Mouse (Mus musculus) hematopoietic stem cell, adult 5-6 weeks (primary cell): Measurements from ENCODE around the gene Ttll9. TPM values are rescaled to one million over a fixed set of nuclear protein-coding genes. Genes with fewer than 3 reads are reported as not detected.

Experiments used
- total RNA-seq: library from RNA; stranded (forward); fragments of 172-1452, 232-1000 nt; gene quantifications from 2 replicates; pipeline ENCODE4 v1.2.3, GENCODE M21; 2017

Gene Ttll9
- total RNA-seq, 1 experiment from 2014 or later: not detected

Other genes starting within 250 kb of the Ttll9 start
- 5.8 and 9.6 TPM in 2 replicates for gene Id1, start 226.2 kb upstream of the Ttll9 start, total RNA-seq
- gene Cox4i2, start 208.3 kb upstream of the Ttll9 start, total RNA-seq: 1.3 TPM in 1 of 2 replicates, not detected in the other
- 11.2 and 11.6 TPM in 2 replicates for gene Bcl2l1, start 130.8 kb upstream of the Ttll9 start, total RNA-seq
- gene Tpx2, start 114.5 kb upstream of the Ttll9 start, total RNA-seq: 68.1 and 113 TPM in 2 replicates
- gene Mylk2, start 51.1 kb upstream of the Ttll9 start, total RNA-seq: not detected in 2 replicates
- gene Foxs1, start 29.3 kb upstream of the Ttll9 start, total RNA-seq: not detected in 2 replicates
- not detected in 2 replicates for gene Dusp15, start 10.8 kb upstream of the Ttll9 start, total RNA-seq
- gene Pdrg1, start 52.9 kb downstream of the Ttll9 start, total RNA-seq: 115 and 527 TPM in 2 replicates
- gene Xkr7, start 69.4 kb downstream of the Ttll9 start, total RNA-seq: 0.50 TPM in 1 of 2 replicates, not detected in the other
- 5.4 and 11.4 TPM in 2 replicates for gene Ccm2l, start 103.5 kb downstream of the Ttll9 start, total RNA-seq
- 9.0 and 26.3 TPM in 2 replicates for gene Hck, start 146.0 kb downstream of the Ttll9 start, total RNA-seq
- 62.0 and 83.4 TPM in 2 replicates for gene Tm9sf4, start 198.8 kb downstream of the Ttll9 start, total RNA-seq